Mouse (Mus musculus): ENCODE measurements around the gene Pitpnc1. TPM values are rescaled to one million over a fixed set of nuclear protein-coding genes. Genes with fewer than 3 reads are reported as not detected.

Gene Pitpnc1
- polyA plus RNA-seq, 1 experiment from 2014 or later: 36.1 TPM

GRCm38 (mm10) chr11:107223667-107224214 lies 246.8 kb downstream of the Pitpnc1 start:
- H3K9me3 ChIP-seq (replicated peaks): no peaks in the 10 kb centered on the region
- H3K4me3 ChIP-seq: no peak overlapping the region
- H3K4me2 ChIP-seq: no peak overlapping the region
- H3K4me1 ChIP-seq: peaks cover 14% of the 10 kb centered on the region
- WGBS: 73% methylated on average over 8 of the region's 8 CpGs
- no peak overlapping the region for H3K9ac ChIP-seq
- peaks cover 22% of the 10 kb centered on the region for H3K36me3 ChIP-seq (ENCODE audit: poor library complexity, severe bottlenecking)
- H3K27ac ChIP-seq: no peak overlapping the region
- H3K27me3 ChIP-seq: no peaks in the 10 kb centered on the region
- ATAC-seq: no peak

DNA sequence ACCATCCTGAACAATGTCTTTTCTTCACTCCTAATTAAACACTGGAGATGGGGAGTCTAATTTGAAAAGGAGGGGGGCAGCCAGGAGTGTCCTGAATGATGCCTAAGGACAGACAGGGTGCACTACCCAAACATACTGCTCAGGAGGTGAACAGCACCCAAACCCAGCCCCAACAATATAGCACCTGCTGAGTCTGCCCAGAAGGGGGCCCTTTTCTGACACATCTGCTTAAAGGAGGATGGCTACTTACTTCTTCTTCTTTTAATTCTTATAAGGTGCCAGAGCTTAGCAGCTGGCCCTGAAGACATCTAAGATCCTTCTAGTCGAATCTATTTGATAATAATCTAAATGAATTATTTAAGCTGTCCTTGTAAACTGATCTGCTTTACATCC lies 247.3 kb downstream of the Pitpnc1 start:
- H3K27ac ChIP-seq: no peak overlapping the region
- H3K36me3 ChIP-seq (ENCODE audit: poor library complexity, severe bottlenecking): peaks cover 19% of the 10 kb centered on the region
- WGBS: 90% methylated on average over 1 of the region's 1 CpGs
- no peaks in the 10 kb centered on the region for H3K27me3 ChIP-seq
- H3K4me2 ChIP-seq: no peak overlapping the region
- no peak overlapping the region for H3K4me3 ChIP-seq
- no peak for ATAC-seq
- no peak overlapping the region for H3K9ac ChIP-seq
- H3K4me1 ChIP-seq: peaks cover 14% of the 10 kb centered on the region
- no peaks in the 10 kb centered on the region for H3K9me3 ChIP-seq (replicated peaks)

GRCm38 (mm10) chr11:107222531-107223168 lies 247.8 kb downstream of the Pitpnc1 start:
- Histone ChIP-seq H3K4me1 (peaks cover 14% of the 10 kb centered on the region), H3K9me3 (replicated peaks) (no peaks in the 10 kb centered on the region), H3K27ac (no peak overlapping the region), H3K4me2 (no peak overlapping the region), H3K9ac (no peak overlapping the region), H3K36me3 (ENCODE audit: poor library complexity, severe bottlenecking) (peaks cover 15% of the 10 kb centered on the region), H3K27me3 (no peaks in the 10 kb centered on the region), H3K4me3 (no peak overlapping the region)
- no peak for ATAC-seq
- WGBS: 62% methylated on average over 12 of the region's 12 CpGs

DNA sequence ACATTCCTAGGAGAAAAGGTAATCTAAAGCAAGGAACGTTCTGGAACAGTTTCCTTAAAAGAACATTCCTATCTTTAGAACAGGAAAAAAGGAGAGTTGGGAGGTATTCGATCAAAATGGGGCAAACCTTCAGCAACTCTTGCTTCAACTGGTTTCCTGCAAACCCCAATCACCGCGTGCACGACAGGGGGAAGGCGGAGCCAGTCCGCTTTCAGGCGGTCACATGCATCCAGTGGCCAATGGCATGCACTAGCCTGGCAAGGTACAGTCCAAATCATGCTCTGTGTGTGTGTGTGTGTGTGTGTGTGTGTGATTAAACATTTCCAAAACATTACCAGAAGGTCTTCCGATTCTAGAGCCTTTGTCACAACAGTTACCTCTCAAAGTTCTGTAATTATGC lies 255.4 kb downstream of the Pitpnc1 start:
- H3K4me2 ChIP-seq: no peak overlapping the region
- H3K4me3 ChIP-seq: no peak overlapping the region
- no peak for ATAC-seq
- H3K4me1 ChIP-seq: no peaks in the 10 kb centered on the region
- H3K27me3 ChIP-seq: no peaks in the 10 kb centered on the region
- H3K36me3 ChIP-seq (ENCODE audit: poor library complexity, severe bottlenecking): peaks cover 17% of the 10 kb centered on the region
- no peak overlapping the region for H3K9ac ChIP-seq
- WGBS: 91% methylated on average over 9 of the region's 9 CpGs
- H3K9me3 ChIP-seq (replicated peaks): no peaks in the 10 kb centered on the region
- no peak overlapping the region for H3K27ac ChIP-seq

DNA sequence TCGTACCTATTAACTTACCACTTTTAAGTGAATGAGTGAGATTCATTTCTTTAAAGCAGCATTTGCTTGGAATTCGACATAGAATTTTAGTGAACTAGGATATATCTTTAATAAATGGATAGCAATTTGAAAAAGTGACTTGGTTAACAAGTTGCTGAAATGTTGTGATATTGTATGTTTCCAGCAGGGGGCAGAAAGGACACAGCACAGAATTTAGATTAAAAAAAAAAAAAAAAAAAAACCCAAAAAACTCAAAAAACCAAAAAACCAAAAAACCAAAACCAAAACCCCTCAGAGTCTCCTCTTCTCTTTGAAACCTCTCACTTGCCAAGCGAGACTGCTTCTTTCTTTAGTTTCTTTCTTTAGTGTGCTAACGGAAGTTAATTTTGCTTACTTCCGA lies 256.8 kb downstream of the Pitpnc1 start:
- 76% methylated on average over 5 of the region's 5 CpGs for WGBS
- no peak overlapping the region for H3K27ac ChIP-seq
- H3K4me2 ChIP-seq: no peak overlapping the region
- H3K27me3 ChIP-seq: no peaks in the 10 kb centered on the region
- H3K4me3 ChIP-seq: no peak overlapping the region
- H3K9me3 ChIP-seq (replicated peaks): no peaks in the 10 kb centered on the region
- H3K9ac ChIP-seq: no peak overlapping the region
- no peaks in the 10 kb centered on the region for H3K4me1 ChIP-seq
- peaks cover 21% of the 10 kb centered on the region for H3K36me3 ChIP-seq (ENCODE audit: poor library complexity, severe bottlenecking)
- ATAC-seq: no peak

DNA sequence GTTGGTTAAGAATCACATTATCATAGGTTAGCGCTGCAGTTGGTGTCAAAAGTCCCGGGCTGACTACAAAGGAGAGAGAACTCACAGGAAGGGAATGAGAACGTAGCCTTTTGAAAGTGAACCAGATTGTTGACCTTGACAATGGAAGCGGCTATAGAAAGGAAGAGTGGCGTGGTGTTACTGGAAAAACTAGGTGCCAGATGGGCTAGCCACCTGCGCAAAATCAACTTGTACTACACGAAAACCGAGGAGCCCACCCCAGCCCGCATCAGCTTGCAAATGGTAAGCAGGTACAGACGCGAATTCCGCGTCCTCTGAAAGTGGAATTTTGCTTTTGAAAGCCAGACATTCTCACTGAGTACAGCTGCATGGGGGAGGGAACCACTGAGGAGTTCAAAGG lies 260.7 kb downstream of the Pitpnc1 start:
- 80% methylated on average over 13 of the region's 13 CpGs for WGBS
- no peaks in the 10 kb centered on the region for H3K27me3 ChIP-seq
- H3K27ac ChIP-seq: no peak overlapping the region
- no peak overlapping the region for H3K4me3 ChIP-seq
- H3K36me3 ChIP-seq (ENCODE audit: poor library complexity, severe bottlenecking): peaks cover 11% of the 10 kb centered on the region; the same call in 1 of the 2 replicates
- no peak for ATAC-seq
- no peaks in the 10 kb centered on the region for H3K9me3 ChIP-seq (replicated peaks)
- no peak overlapping the region for H3K4me2 ChIP-seq
- no peak overlapping the region for H3K9ac ChIP-seq
- no peaks in the 10 kb centered on the region for H3K4me1 ChIP-seq

GRCm38 (mm10) chr11:107201773-107202172 lies 268.7 kb downstream of the Pitpnc1 start:
- Histone ChIP-seq H3K4me2 (no peak overlapping the region), H3K27me3 (no peaks in the 10 kb centered on the region), H3K36me3 (ENCODE audit: poor library complexity, severe bottlenecking) (no peaks in the 10 kb centered on the region), H3K9me3 (replicated peaks) (no peaks in the 10 kb centered on the region), H3K4me1 (no peaks in the 10 kb centered on the region), H3K4me3 (no peak overlapping the region), H3K27ac (no peak overlapping the region), H3K9ac (no peak overlapping the region)
- 94% methylated on average over 11 of the region's 11 CpGs for WGBS
- ATAC-seq: no peak

GRCm38 (mm10) chr11:107199281-107199680 lies 271.2 kb downstream of the Pitpnc1 start:
- H3K4me1 ChIP-seq: no peaks in the 10 kb centered on the region
- no peaks in the 10 kb centered on the region for H3K27me3 ChIP-seq
- no peaks in the 10 kb centered on the region for H3K9me3 ChIP-seq (replicated peaks)
- ATAC-seq: no peak
- no peak overlapping the region for H3K9ac ChIP-seq
- H3K4me2 ChIP-seq: no peak overlapping the region
- no peak overlapping the region for H3K4me3 ChIP-seq
- H3K27ac ChIP-seq: no peak overlapping the region
- 77% methylated on average over 5 of the region's 5 CpGs for WGBS
- no peaks in the 10 kb centered on the region for H3K36me3 ChIP-seq (ENCODE audit: poor library complexity, severe bottlenecking)

GRCm38 (mm10) chr11:107195334-107195733 lies 275.2 kb downstream of the Pitpnc1 start:
- Histone ChIP-seq H3K9me3 (replicated peaks) (no peaks in the 10 kb centered on the region), H3K4me1 (no peaks in the 10 kb centered on the region), H3K4me2 (no peak overlapping the region), H3K4me3 (no peak overlapping the region), H3K27me3 (no peaks in the 10 kb centered on the region), H3K9ac (no peak overlapping the region), H3K36me3 (ENCODE audit: poor library complexity, severe bottlenecking) (no peaks in the 10 kb centered on the region), H3K27ac (no peak overlapping the region)
- ATAC-seq: no peak
- WGBS: 70% methylated on average over 2 of the region's 2 CpGs

DNA sequence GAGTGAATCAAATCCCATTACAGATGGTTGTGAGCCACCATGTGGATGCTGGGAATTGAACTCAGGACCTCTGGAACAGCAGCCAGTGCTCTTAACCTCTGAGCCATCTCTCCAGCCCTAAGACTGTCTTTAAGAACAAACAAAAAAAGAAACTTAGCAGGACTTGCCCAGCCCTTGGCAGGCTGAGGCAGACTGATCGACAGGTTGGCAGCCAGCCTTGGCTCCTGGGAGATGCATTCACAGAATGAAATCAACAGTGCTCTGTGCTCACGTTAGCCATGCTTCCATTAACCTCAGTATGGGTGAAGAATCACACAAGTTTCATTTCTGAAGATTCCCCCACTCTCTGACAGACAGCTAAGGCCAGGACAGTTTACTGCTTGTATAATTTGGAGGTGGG lies 280.1 kb downstream of the Pitpnc1 start:
- Histone ChIP-seq H3K9me3 (replicated peaks) (no peaks in the 10 kb centered on the region), H3K9ac (no peak overlapping the region), H3K27me3 (no peaks in the 10 kb centered on the region), H3K4me2 (no peak overlapping the region), H3K4me1 (peaks cover 7% of the 10 kb centered on the region), H3K4me3 (no peak overlapping the region), H3K27ac (no peak overlapping the region), H3K36me3 (ENCODE audit: poor library complexity, severe bottlenecking) (peaks cover 9% of the 10 kb centered on the region)
- 43% methylated on average over 2 of the region's 2 CpGs for WGBS
- ATAC-seq: no peak

- Histone ChIP-seq H3K4me3 (peak within 1 kb of the TSS; percentile 83), H3K27ac (peak within 1 kb of the TSS; percentile 57; the same call in 1 of the 2 replicates), H3K27me3 (no peaks in the 10 kb centered on the region), H3K9ac (peak within 1 kb of the TSS; percentile 92), H3K36me3 (ENCODE audit: poor library complexity, severe bottlenecking) (peaks cover 24% of the 10 kb centered on the region), H3K9me3 (replicated peaks) (no peaks in the 10 kb centered on the region), H3K4me1 (peaks cover 7% of the 10 kb centered on the region), H3K4me2 (peak within 1 kb of the TSS; percentile 82)
- WGBS: under 1% methylated on average over 62 of the region's 62 CpGs
- peak; percentile 98 for ATAC-seq
Observed at GRCm38 (mm10) chr11:107188565-107189552, 281.6 kb downstream of the Pitpnc1 start, which contains the start of gene Nol11. Gene Nol11 (minus strand): TSS chr11:107189381.

GRCm38 (mm10) chr11:107183777-107184176 lies 286.7 kb downstream of the Pitpnc1 start:
- WGBS: 90% methylated on average over 8 of the region's 8 CpGs
- Histone ChIP-seq H3K4me1 (peaks cover 7% of the 10 kb centered on the region), H3K27me3 (no peaks in the 10 kb centered on the region), H3K9ac (no peak overlapping the region), H3K4me3 (no peak overlapping the region), H3K9me3 (replicated peaks) (no peaks in the 10 kb centered on the region), H3K36me3 (ENCODE audit: poor library complexity, severe bottlenecking) (peaks cover 69% of the 10 kb centered on the region), H3K27ac (no peak overlapping the region), H3K4me2 (no peak overlapping the region)
- ATAC-seq: no peak
